Mouse (Mus musculus) MEL (cell line): ENCODE results near the gene Rccd1. TPM values are rescaled to one million over a fixed set of nuclear protein-coding genes. Genes with fewer than 3 reads are reported as not detected.

Source experiments
- DNase-seq: peaks from one replicate; pipeline ENCODE4 v3.0.0; 2011; ENCODE audit warnings: low read depth, low spot score
- H3K27ac ChIP-seq: 2 replicates; pipeline ENCODE4 v1.5.1; 2012; ENCODE audit warnings: low read depth, mild to moderate bottlenecking, control low read depth, low read length, moderate library complexity; ENCODE audit not compliant: control insufficient read depth
- H3K27me3 ChIP-seq, 2 experiments: fragments of 150-350 bp in 1 of 2; sonication (generic) in 1 of 2; 2 replicates each; pipeline ENCODE4 v1.6.1; 2012; ENCODE audit warnings: low read length in 2 of 2, mild to moderate bottlenecking in 2 of 2, improper control_type of control experiment in 1 of 2, moderate library complexity in 1 of 2; ENCODE audit not compliant: insufficient read depth in 2 of 2, control insufficient read depth in 1 of 2
- H3K36me3 ChIP-seq, 2 experiments: 2 replicates each; pipeline ENCODE4 v1.6.1; 2012 to 2014; ENCODE audit warnings: low read length in 2 of 2, improper control_type of control experiment in 1 of 2, inconsistent platforms in 1 of 2, mild to moderate bottlenecking in 1 of 2; ENCODE audit not compliant: insufficient read depth in 2 of 2, control insufficient read depth in 1 of 2
- H3K4me1 ChIP-seq, 2 experiments: fragments of 150-350 bp in 1 of 2; sonication (generic) in 1 of 2; 2 replicates each; pipeline ENCODE4 v1.6.1; 2012; ENCODE audit warnings: low read length in 2 of 2, improper control_type of control experiment in 1 of 2, mild to moderate bottlenecking in 1 of 2; ENCODE audit not compliant: insufficient read depth in 2 of 2, control insufficient read depth in 1 of 2
- H3K4me3 ChIP-seq, 2 experiments: fragments of 150-350 bp in 1 of 2; sonication (generic) in 1 of 2; 2 replicates each; pipeline ENCODE4 v1.5.1; 2012; ENCODE audit warnings: low read depth in 2 of 2, low read length in 2 of 2, mild to moderate bottlenecking in 2 of 2, moderate library complexity in 2 of 2, control low read depth in 1 of 2, improper control_type of control experiment in 1 of 2; ENCODE audit not compliant: control insufficient read depth in 1 of 2, insufficient read depth in 1 of 2
- H3K79me2 ChIP-seq: 2 replicates; pipeline ENCODE4 v1.6.1; 2012; ENCODE audit warnings: mild to moderate bottlenecking, low read length, moderate library complexity; ENCODE audit not compliant: control insufficient read depth, poor library complexity, insufficient read depth
- H3K9ac ChIP-seq: 2 replicates; pipeline ENCODE4 v1.6.1; 2012; ENCODE audit warnings: low read depth, mild to moderate bottlenecking, control low read depth, low read length, moderate library complexity; ENCODE audit not compliant: control insufficient read depth, poor library complexity, severe bottlenecking
- H3K9me3 ChIP-seq: fragments of 150-350 bp; sonication (generic); replicated peaks from 2 replicates; pipeline ENCODE4 v1.6.1; 2012; ENCODE audit warnings: mild to moderate bottlenecking, low read length, improper control_type of control experiment, moderate library complexity; ENCODE audit not compliant: insufficient read depth
- CHD1 ChIP-seq: IDR thresholded peaks from 2 replicates; pipeline ENCODE4 v1.6.1; 2012; ENCODE audit warnings: low read depth, mild to moderate bottlenecking, inconsistent platforms, low read length, improper control_type of control experiment
- CHD2 ChIP-seq: IDR thresholded peaks from 2 replicates; pipeline ENCODE4 v1.6.1; 2011; ENCODE audit warnings: low read length, improper control_type of control experiment
- CTCF ChIP-seq, 3 experiments: IDR thresholded peaks in 2 of 3; conservative IDR thresholded peaks in 1 of 3; 2 replicates each; pipeline ENCODE4 v1.5.1; 2011 to 2012; ENCODE audit warnings: low read length in 3 of 3, low read depth in 2 of 3, mild to moderate bottlenecking in 2 of 3, improper control_type of control experiment in 1 of 3, inconsistent platforms in 1 of 3, mixed read lengths in 1 of 3, moderate library complexity in 1 of 3; ENCODE audit not compliant: control insufficient read depth in 1 of 3, insufficient read depth in 1 of 3, poor library complexity in 1 of 3, severe bottlenecking in 1 of 3
- E2F4 ChIP-seq: IDR thresholded peaks from 2 replicates; pipeline ENCODE4 v1.6.1; 2011; ENCODE audit warnings: low read depth, low read length, improper control_type of control experiment, borderline replicate concordance
- ELF1 ChIP-seq: IDR thresholded peaks from 2 replicates; pipeline ENCODE4 v1.6.1; 2014; ENCODE audit warnings: low read depth, mild to moderate bottlenecking, inconsistent platforms, low read length, improper control_type of control experiment, moderate library complexity
- ETS1 ChIP-seq: IDR thresholded peaks from 2 replicates; pipeline ENCODE4 v1.6.1; 2012; ENCODE audit warnings: low read depth, mild to moderate bottlenecking, inconsistent platforms, low read length, improper control_type of control experiment, moderate library complexity
- GABPA ChIP-seq: IDR thresholded peaks from 2 replicates; pipeline ENCODE4 v1.6.1; 2012; ENCODE audit warnings: low read depth, mild to moderate bottlenecking, inconsistent platforms, low read length, improper control_type of control experiment, moderate library complexity
- GATA1 ChIP-seq: IDR thresholded peaks from 2 replicates; pipeline ENCODE4 v1.6.1; 2011; ENCODE audit warnings: low read depth, low read length, improper control_type of control experiment
- HCFC1 ChIP-seq: IDR thresholded peaks from 2 replicates; pipeline ENCODE4 v1.6.1; 2012; ENCODE audit warnings: low read depth, mild to moderate bottlenecking, inconsistent platforms, low read length, improper control_type of control experiment, moderate library complexity
- MAFK ChIP-seq: IDR thresholded peaks from 2 replicates; pipeline ENCODE4 v1.6.1; 2011; ENCODE audit warnings: low read depth, mild to moderate bottlenecking, low read length, improper control_type of control experiment, borderline replicate concordance
- MAX ChIP-seq: IDR thresholded peaks from 2 replicates; pipeline ENCODE4 v1.6.1; 2011; ENCODE audit warnings: low read length, improper control_type of control experiment
- MAZ ChIP-seq: IDR thresholded peaks from 2 replicates; pipeline ENCODE4 v1.6.1; 2012; ENCODE audit warnings: low read depth, mild to moderate bottlenecking, inconsistent platforms, low read length, improper control_type of control experiment
- MEF2A ChIP-seq: IDR thresholded peaks from 2 replicates; pipeline ENCODE4 v1.6.1; 2014; ENCODE audit warnings: low read depth, mild to moderate bottlenecking, inconsistent platforms, low read length, improper control_type of control experiment; ENCODE audit not compliant: poor library complexity, insufficient replicate concordance, severe bottlenecking; ENCODE audit errors: extremely low read depth
- MXI1 ChIP-seq: IDR thresholded peaks from 2 replicates; pipeline ENCODE4 v1.6.1; 2011; ENCODE audit warnings: mild to moderate bottlenecking, low read depth, low read length, improper control_type of control experiment
- MYB ChIP-seq: IDR thresholded peaks from 2 replicates; pipeline ENCODE4 v1.6.1; 2011; ENCODE audit warnings: mild to moderate bottlenecking, low read depth, low read length, improper control_type of control experiment
- MYC ChIP-seq: IDR thresholded peaks from 2 replicates; pipeline ENCODE4 v1.6.1; 2011; ENCODE audit warnings: low read depth, mild to moderate bottlenecking, low read length, improper control_type of control experiment, moderate library complexity
- NELFE ChIP-seq: IDR thresholded peaks from 2 replicates; pipeline ENCODE4 v1.6.1; 2011; ENCODE audit warnings: low read depth, low read length, improper control_type of control experiment
- POLR2AphosphoS2 ChIP-seq: IDR thresholded peaks from 2 replicates; pipeline ENCODE4 v1.6.1; 2011; ENCODE audit warnings: low read length, improper control_type of control experiment
- POLR2AphosphoS5 ChIP-seq: IDR thresholded peaks from 2 replicates; pipeline ENCODE4 v1.6.1; 2012; ENCODE audit warnings: low read depth, borderline replicate concordance, mild to moderate bottlenecking, inconsistent platforms, low read length, moderate library complexity, mixed read lengths
- RAD21 ChIP-seq: IDR thresholded peaks from 2 replicates; pipeline ENCODE4 v1.6.1; 2011; ENCODE audit warnings: mild to moderate bottlenecking, low read depth, low read length, improper control_type of control experiment
- SIN3A ChIP-seq: IDR thresholded peaks from 2 replicates; pipeline ENCODE4 v1.6.1; 2012; ENCODE audit warnings: low read length, improper control_type of control experiment, inconsistent platforms
- SMC3 ChIP-seq: IDR thresholded peaks from 2 replicates; pipeline ENCODE4 v1.6.1; 2011; ENCODE audit warnings: low read depth, low read length, improper control_type of control experiment
- TAL1 ChIP-seq: IDR thresholded peaks from 2 replicates; pipeline ENCODE4 v1.6.1; 2012; ENCODE audit warnings: mild to moderate bottlenecking, inconsistent platforms, low read length, moderate library complexity, mixed read lengths
- UBTF ChIP-seq: IDR thresholded peaks from 2 replicates; pipeline ENCODE4 v1.6.1; 2012; ENCODE audit warnings: low read depth, mild to moderate bottlenecking, inconsistent platforms, low read length, improper control_type of control experiment, moderate library complexity, borderline replicate concordance; ENCODE audit not compliant: insufficient read depth
- USF2 ChIP-seq, 2 experiments: IDR thresholded peaks; 2 replicates each; pipeline ENCODE4 v1.6.1; 2011 to 2012; ENCODE audit warnings: improper control_type of control experiment in 2 of 2, low read length in 2 of 2, borderline replicate concordance in 1 of 2, inconsistent platforms in 1 of 2, low read depth in 1 of 2, mild to moderate bottlenecking in 1 of 2; ENCODE audit not compliant: insufficient read depth in 1 of 2
- ZKSCAN1 ChIP-seq: IDR thresholded peaks from 2 replicates; pipeline ENCODE4 v1.6.1; 2012; ENCODE audit warnings: low read depth, mild to moderate bottlenecking, inconsistent platforms, low read length, improper control_type of control experiment, moderate library complexity
- ZMIZ1 ChIP-seq: IDR thresholded peaks from 2 replicates; pipeline ENCODE4 v1.6.1; 2012; ENCODE audit warnings: low read depth, mild to moderate bottlenecking, inconsistent platforms, low read length, improper control_type of control experiment, moderate library complexity
- polyA plus RNA-seq, 2 experiments: library from polyadenylated mRNA; stranded (reverse) in 1 of 2; unstranded in 1 of 2; fragments of >175 nt in 1 of 2; fragments of >200 nt in 1 of 2; gene quantifications; 2 replicates each; pipeline versions ENCODE4 v1.2.1 to v1.2.4; 2012; ENCODE audit warnings: low replicate concordance in 2 of 2, low read depth in 1 of 2; ENCODE audit not compliant: insufficient read length in 2 of 2, insufficient read depth in 1 of 2, missing spikeins in 1 of 2
- total RNA-seq: library from RNA; depleted of rRNA; stranded (reverse); fragments of 300-350 nt; gene quantifications from 2 replicates; pipeline ENCODE4 v1.2.3, GENCODE M21; 2012

Rccd1 gene
- total and polyA plus RNA-seq, 3 experiments, result 16.8 to 20.2 TPM; not detected in 1

DNA sequence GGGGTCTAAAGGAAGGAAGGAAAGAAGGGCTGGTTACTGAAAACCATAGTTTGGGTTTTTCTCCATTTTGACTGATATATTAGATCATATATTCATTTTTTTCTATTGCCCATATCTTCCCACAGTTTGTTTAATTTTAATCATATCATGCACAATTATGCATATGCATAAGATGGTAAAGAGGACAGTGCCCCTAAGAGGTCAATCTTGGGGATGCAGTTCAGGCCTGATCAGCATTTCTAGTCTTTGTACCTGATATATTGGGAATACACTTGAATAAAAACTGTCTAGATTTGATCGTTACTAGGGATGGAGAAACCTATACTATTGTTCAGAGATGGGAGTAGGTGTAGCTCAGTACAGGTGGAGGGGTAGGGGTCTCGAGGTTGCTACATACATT, 43.3 kb downstream of the Rccd1 start:
- no peak for DNase-seq
- no peak overlapping the region for H3K4me3 ChIP-seq
- H3K36me3 ChIP-seq, result peaks cover 0 to 24% of the 10 kb centered on the region in 2 experiments; a peak in 2 of 4 replicates
- TF ChIP-seq CHD1 (no peak), MYB (no peak), ELF1 (no peak), ZMIZ1 (no peak), E2F4 (no peak), MEF2A (no peak), CTCF (IDR thresholded peaks at IDR 0.05 in 2 of 3, conservative IDR thresholded peaks at IDR 0.05 in 1 of 3; ENCODE audit: control insufficient read depth in 1 of 3, insufficient read depth in 1 of 3, low read depth in 2 of 3, low read length in 3 of 3, poor library complexity in 1 of 3, severe bottlenecking in 1 of 3) (peak in 2 of 3 experiments; percentile 19 to 47; a peak in 3 of 6 replicates), HCFC1 (no peak), MYC (no peak), UBTF (no peak), ZKSCAN1 (no peak), GABPA (no peak), SIN3A (no peak), MXI1 (no peak), RAD21 (peak; percentile 39), SMC3 (peak; percentile 28; the same call in 1 of the 2 replicates), CHD2 (no peak), ETS1 (no peak), POLR2AphosphoS5 (no peak), TAL1 (no peak), USF2 (IDR thresholded peaks at IDR 0.05; ENCODE audit: borderline replicate concordance in 1 of 2, insufficient read depth in 1 of 2, low read depth in 1 of 2, low read length in 2 of 2) (no peak), POLR2AphosphoS2 (no peak)
- no peak overlapping the region for H3K27ac ChIP-seq
- no peaks in the 10 kb centered on the region for H3K9me3 ChIP-seq
- H3K4me1 ChIP-seq, result no peaks in the 10 kb centered on the region
- H3K79me2 ChIP-seq, result no peaks in the 10 kb centered on the region
- no peak overlapping the region for H3K9ac ChIP-seq
- no peaks in the 10 kb centered on the region for H3K27me3 ChIP-seq

DNA sequence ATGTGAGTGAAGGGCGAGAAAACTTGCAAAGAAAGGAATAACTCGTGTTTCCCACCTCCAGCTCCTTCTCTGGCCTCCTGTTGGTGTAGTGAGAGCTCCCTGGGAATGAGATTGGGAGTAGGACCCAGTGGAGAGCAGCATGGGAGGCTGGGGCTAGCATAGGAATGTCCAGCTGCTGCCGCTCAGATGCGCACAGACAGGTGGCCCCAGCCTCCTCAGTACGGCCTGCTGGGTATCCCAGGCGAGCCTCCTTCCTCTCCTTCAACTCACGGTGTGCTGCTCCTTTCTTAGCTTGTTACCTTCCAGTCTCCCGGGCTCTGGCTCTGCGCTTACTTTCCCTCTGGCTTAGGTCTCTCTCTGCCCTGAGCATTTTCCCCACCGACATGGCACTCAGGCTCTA, 44.2 kb downstream of the Rccd1 start:
- Histone ChIP-seq H3K36me3 (peaks cover 0 to 26% of the 10 kb centered on the region in 2 experiments; a peak in 2 of 4 replicates), H3K27me3 (no peaks in the 10 kb centered on the region), H3K9me3 (no peaks in the 10 kb centered on the region), H3K79me2 (no peaks in the 10 kb centered on the region), H3K4me1 (no peaks in the 10 kb centered on the region), H3K27ac (no peak overlapping the region), H3K4me3 (no peak overlapping the region), H3K9ac (no peak overlapping the region)
- no peak for DNase-seq
- TF ChIP-seq POLR2AphosphoS2 (no peak), MAZ (no peak), GATA1 (no peak), MXI1 (no peak), E2F4 (no peak), CHD2 (no peak), MAFK (no peak), ZKSCAN1 (no peak), SMC3 (no peak), NELFE (no peak), MAX (no peak), POLR2AphosphoS5 (no peak), UBTF (no peak)
